Mouse (Mus musculus): ENCODE results near the gene Map4k1.

- TF ChIP-seq CTCF (conservative IDR thresholded peaks at IDR 0.05; ENCODE audit: low read length) (no peak), NANOG (IDR thresholded peaks at IDR 0.05; ENCODE audit: borderline replicate concordance, low read length) (no peak)
Observed at GRCm38 (mm10) chr7:28983141-28983564, 1.3 kb downstream of the Map4k1 start.

Measured in E14TG2a.4 (cell line).